Mouse (Mus musculus) hindbrain, embryonic 14.5 days (tissue): ENCODE data around the gene Setd7. TPM values are rescaled to one million over a fixed set of nuclear protein-coding genes. Genes with fewer than 3 reads are reported as not detected.
A peak's percentile ranks its signal among the peaks of the same experiment; 100 is the strongest.

Source experiments
- ATAC-seq: fragments of 200-750 bp; cut with Nextera tagmentation; 2 replicates; pipeline ENCODE4 v1.8.0; 2017; ENCODE audit warnings: moderate number of reproducible peaks, mild to moderate bottlenecking, moderate TSS enrichment, moderate library complexity; ENCODE audit not compliant: low FRiP score
- DNase-seq: peaks from one replicate; pipeline ENCODE4 v3.0.0-alpha.2; 2015; ENCODE audit warnings: low spot score
- H3K27ac ChIP-seq: fragments of 300-500 bp; sonication (generic); 2 replicates; pipeline ENCODE4 v1.5.1; 2014; ENCODE audit warnings: mild to moderate bottlenecking, moderate library complexity
- H3K27me3 ChIP-seq: fragments of 300-500 bp; sonication (generic); 2 replicates; pipeline ENCODE4 v1.6.1; 2014; ENCODE audit warnings: mild to moderate bottlenecking, low read length, mixed read lengths; ENCODE audit not compliant: control insufficient read depth, insufficient read depth
- H3K36me3 ChIP-seq: fragments of 300-500 bp; sonication (generic); replicated peaks from 2 replicates; pipeline ENCODE4 v1.6.1; 2014; ENCODE audit not compliant: control insufficient read depth, insufficient read depth
- H3K4me1 ChIP-seq: fragments of 300-500 bp; sonication (generic); replicated peaks from 2 replicates; pipeline ENCODE4 v1.6.1; 2014; ENCODE audit warnings: antibody characterized with exemption, low read length, mixed read lengths; ENCODE audit not compliant: control insufficient read depth, insufficient read depth
- H3K4me2 ChIP-seq: fragments of 300-500 bp; sonication (generic); replicated peaks from 2 replicates; pipeline ENCODE4 v1.6.1; 2014; ENCODE audit warnings: mild to moderate bottlenecking, moderate library complexity
- H3K4me3 ChIP-seq: fragments of 300-500 bp; sonication (generic); replicated peaks from 2 replicates; pipeline ENCODE4 v1.5.1; 2014; ENCODE audit warnings: mild to moderate bottlenecking, low read length
- H3K9ac ChIP-seq: fragments of 300-500 bp; sonication (generic); 2 replicates; pipeline ENCODE4 v1.6.1; 2014
- H3K9me3 ChIP-seq: fragments of 300-500 bp; sonication (generic); 2 replicates; pipeline ENCODE4 v1.6.1; 2016; ENCODE audit warnings: low read length; ENCODE audit not compliant: control insufficient read depth
- WGBS: fragments of 180-500 bp; shearing (Covaris S2); extraction: QIAGEN DNeasy Blood & Tissue Kit; methylation state at CpG from one replicate; pipeline ENCODE4 v1.1.7; 2014; 5-methylcytosine and 5-hydroxymethylcytosine counted together
- polyA plus RNA-seq: library from polyadenylated mRNA; unstranded; fragments of >200 nt; fragmentation: Nextera tagmentation; extraction: Ambion mirVana; gene quantifications from 2 replicates; pipeline ENCODE4 v1.2.1, GENCODE M21; 2014

Setd7 gene
- polyA plus RNA-seq, 1 experiment from 2014 or later = 2.9 TPM

GRCm38 (mm10) chr3:51531473-51532281 is 29.0 kb downstream of the Setd7 start:
- DNase-seq = peak; percentile 61
- Histone ChIP-seq H3K4me2 (no peak overlapping the region), H3K4me1 (peaks cover 10% of the 10 kb centered on the region; the same call in 1 of the 2 replicates), H3K4me3 (no peak overlapping the region), H3K9me3 (no peaks in the 10 kb centered on the region), H3K27ac (peak overlapping the region; percentile 65), H3K9ac (no peak overlapping the region), H3K36me3 (peaks cover 85% of the 10 kb centered on the region), H3K27me3 (no peaks in the 10 kb centered on the region)
- ATAC-seq = peak; percentile 79
- WGBS = 68% methylated on average over 13 of the region's 13 CpGs

- H3K27ac ChIP-seq = no peak overlapping the region
- H3K36me3 ChIP-seq = peaks cover 92% of the 10 kb centered on the region
- 93% methylated on average over 13 of the region's 13 CpGs for WGBS
- H3K9me3 ChIP-seq = no peaks in the 10 kb centered on the region
- H3K27me3 ChIP-seq = no peaks in the 10 kb centered on the region
- H3K4me1 ChIP-seq = 0 out of 2 replicates have a peak, but pooled peaks cover 1% of the 10 kb centered on the region
- no peak overlapping the region for H3K4me3 ChIP-seq
- no peak for ATAC-seq
- no peak overlapping the region for H3K9ac ChIP-seq
- no peak for DNase-seq
- no peak overlapping the region for H3K4me2 ChIP-seq
These were observed 33.8 kb downstream of the Setd7 start for GRCm38 (mm10) chr3:51526891-51527290.

- Histone ChIP-seq H3K4me1 (no peaks in the 10 kb centered on the region), H3K27ac (no peak overlapping the region), H3K27me3 (no peaks in the 10 kb centered on the region), H3K9me3 (no peaks in the 10 kb centered on the region), H3K4me2 (no peak overlapping the region), H3K4me3 (no peak overlapping the region), H3K36me3 (peaks cover 92% of the 10 kb centered on the region), H3K9ac (no peak overlapping the region)
- 91% methylated on average over 16 of the region's 16 CpGs for WGBS
- ATAC-seq = no peak
- DNase-seq = no peak
These were observed 35.4 kb downstream of the Setd7 start for GRCm38 (mm10) chr3:51525186-51525785.

- Histone ChIP-seq H3K27me3 (no peaks in the 10 kb centered on the region), H3K4me3 (no peak overlapping the region), H3K9me3 (no peaks in the 10 kb centered on the region), H3K27ac (no peak overlapping the region), H3K36me3 (peaks cover 79% of the 10 kb centered on the region), H3K4me1 (no peaks in the 10 kb centered on the region), H3K9ac (no peak overlapping the region), H3K4me2 (no peak overlapping the region)
- WGBS = 93% methylated on average over 14 of the region's 14 CpGs
- ATAC-seq (no peak), DNase-seq (no peak)
These were observed 39.4 kb downstream of the Setd7 start for GRCm38 (mm10) chr3:51521262-51521661.

GRCm38 (mm10) chr3:51518763-51519121 is 41.9 kb downstream of the Setd7 start:
- Histone ChIP-seq H3K36me3 (peaks cover 54% of the 10 kb centered on the region), H3K4me1 (no peaks in the 10 kb centered on the region), H3K9ac (no peak overlapping the region), H3K27ac (no peak overlapping the region), H3K4me2 (no peak overlapping the region), H3K9me3 (no peaks in the 10 kb centered on the region), H3K27me3 (no peaks in the 10 kb centered on the region), H3K4me3 (no peak overlapping the region)
- no peak for DNase-seq
- WGBS = 75% methylated on average over 8 of the region's 8 CpGs
- no peak for ATAC-seq

- H3K36me3 ChIP-seq = peaks cover 48% of the 10 kb centered on the region
- H3K27me3 ChIP-seq = no peaks in the 10 kb centered on the region
- ATAC-seq = no peak
- H3K4me1 ChIP-seq = no peaks in the 10 kb centered on the region
- WGBS = 77% methylated on average over 12 of the region's 12 CpGs
- no peak overlapping the region for H3K27ac ChIP-seq
- no peak for DNase-seq
- no peak overlapping the region for H3K4me3 ChIP-seq
- H3K9me3 ChIP-seq = no peaks in the 10 kb centered on the region
- no peak overlapping the region for H3K9ac ChIP-seq
- no peak overlapping the region for H3K4me2 ChIP-seq
These were observed 42.6 kb downstream of the Setd7 start for GRCm38 (mm10) chr3:51517878-51518762.

- H3K27me3 ChIP-seq = no peaks in the 10 kb centered on the region
- 80% methylated on average over 4 of the region's 4 CpGs for WGBS
- H3K4me1 ChIP-seq = no peaks in the 10 kb centered on the region
- no peak overlapping the region for H3K27ac ChIP-seq
- no peak overlapping the region for H3K4me3 ChIP-seq
- no peaks in the 10 kb centered on the region for H3K9me3 ChIP-seq
- ATAC-seq (no peak), DNase-seq (no peak)
- no peak overlapping the region for H3K4me2 ChIP-seq
- H3K9ac ChIP-seq = no peak overlapping the region
- H3K36me3 ChIP-seq = peaks cover 41% of the 10 kb centered on the region
These were observed 43.2 kb downstream of the Setd7 start for GRCm38 (mm10) chr3:51517467-51517866.

- no peak for DNase-seq
- Histone ChIP-seq H3K4me3 (no peak overlapping the region), H3K36me3 (no peaks in the 10 kb centered on the region), H3K4me2 (no peak overlapping the region), H3K27ac (no peak overlapping the region), H3K9ac (no peak overlapping the region), H3K27me3 (no peaks in the 10 kb centered on the region), H3K9me3 (no peaks in the 10 kb centered on the region), H3K4me1 (no peaks in the 10 kb centered on the region)
- no peak for ATAC-seq
- WGBS = 94% methylated on average over 5 of the region's 5 CpGs
These were observed 48.7 kb downstream of the Setd7 start for GRCm38 (mm10) chr3:51511983-51512382.

- WGBS = 33% methylated on average over 8 of the region's 8 CpGs
These were observed 49.8 kb downstream of the Setd7 start for GRCm38 (mm10) chr3:51510903-51511302.

More at GRCm38 (mm10) chr3:51510903-51511302, 49.8 kb downstream of the Setd7 start:
- Histone ChIP-seq H3K27me3 (no peaks in the 10 kb centered on the region), H3K9ac (no peak overlapping the region), H3K4me1 (no peaks in the 10 kb centered on the region), H3K27ac (no peak overlapping the region), H3K4me2 (no peak overlapping the region), H3K9me3 (no peaks in the 10 kb centered on the region), H3K36me3 (no peaks in the 10 kb centered on the region), H3K4me3 (no peak overlapping the region)
- no peak for ATAC-seq
- DNase-seq = peak; percentile 81
